Mouse (Mus musculus): ENCODE results near the gene Sec1. TPM values are rescaled to one million over a fixed set of nuclear protein-coding genes. Genes with fewer than 3 reads are reported as not detected.
A peak's percentile ranks its signal among the peaks of the same experiment; 100 is the strongest.

Gene Sec1
- total and polyA plus RNA-seq, 3 experiments: 0.16 to 0.25 (median 0.16) TPM

- Histone ChIP-seq H3K27ac (no peak overlapping the region; the same call in 1 of the 2 replicates), H3K4me3 (no peak overlapping the region), H3K9ac (ENCODE audit: low read depth, low read length) (no peak overlapping the region), H3K27me3 (ENCODE audit: control insufficient read depth, insufficient read depth, low read length) (no peaks in the 10 kb centered on the region), H3K4me1 (ENCODE audit: control insufficient read depth, insufficient read depth, low read length) (peaks cover 28% of the 10 kb centered on the region), H3K36me3 (ENCODE audit: control insufficient read depth, insufficient read depth, low read length) (peaks cover 9% of the 10 kb centered on the region), H3K79me2 (replicated peaks; ENCODE audit: control insufficient read depth, insufficient read depth, low read length) (no peaks in the 10 kb centered on the region)
- peak; percentile 84 to 90 for DNase-seq
- 46% methylated on average over 29 of the region's 29 CpGs for WGBS
- intact Hi-C loops (cut with DNase I): no loop called here
- TF ChIP-seq CTCF (IDR thresholded peaks at IDR 0.05) (no peak), POLR2A (IDR thresholded peaks at IDR 0.05; ENCODE audit: insufficient read depth, low read depth, low read length) (peak; percentile 66)
These were observed 55.4 kb downstream of the Sec1 start for GRCm38 (mm10) chr7:45638623-45639401.

- no peak for DNase-seq
- Histone ChIP-seq H3K27ac (no peak overlapping the region), H3K27me3 (ENCODE audit: control insufficient read depth, insufficient read depth, low read length) (no peaks in the 10 kb centered on the region), H3K9ac (ENCODE audit: low read depth, low read length) (no peak overlapping the region), H3K4me3 (no peak overlapping the region), H3K79me2 (replicated peaks; ENCODE audit: control insufficient read depth, insufficient read depth, low read length) (no peaks in the 10 kb centered on the region), H3K36me3 (ENCODE audit: control insufficient read depth, insufficient read depth, low read length) (peaks cover 16% of the 10 kb centered on the region), H3K4me1 (ENCODE audit: control insufficient read depth, insufficient read depth, low read length) (peaks cover 27% of the 10 kb centered on the region)
- no peak for TF ChIP-seq POLR2A (IDR thresholded peaks at IDR 0.05; ENCODE audit: insufficient read depth, low read depth, low read length)
- TF ChIP-seq CTCF (IDR thresholded peaks at IDR 0.05): no peak
- TF ChIP-seq EP300 (IDR thresholded peaks at IDR 0.05; ENCODE audit: insufficient read depth, low read depth, low read length): no peak
- WGBS: 85% methylated on average over 6 of the region's 6 CpGs
- intact Hi-C loops (cut with DNase I): no loop called here
These were observed 56.5 kb downstream of the Sec1 start for GRCm38 (mm10) chr7:45637710-45638109.

GRCm38 (mm10) chr7:45635711-45636688 is 58.2 kb downstream of the Sec1 start:
- H3K27ac ChIP-seq: peak overlapping the region; percentile 55
- peaks cover 20% of the 10 kb centered on the region for H3K4me1 ChIP-seq (ENCODE audit: control insufficient read depth, insufficient read depth, low read length)
- TF ChIP-seq CTCF (IDR thresholded peaks at IDR 0.05) (no peak), EP300 (IDR thresholded peaks at IDR 0.05; ENCODE audit: insufficient read depth, low read depth, low read length) (0 out of 2 replicates have a peak, but pooled peaks have one; percentile 11)
- peak; percentile 54 to 60 for DNase-seq
- no peak overlapping the region; the same call in 1 of the 2 replicates for H3K4me3 ChIP-seq
- 38% methylated on average over 15 of the region's 15 CpGs for WGBS
- no peaks in the 10 kb centered on the region for H3K27me3 ChIP-seq (ENCODE audit: control insufficient read depth, insufficient read depth, low read length)
- no peak overlapping the region for H3K9ac ChIP-seq (ENCODE audit: low read depth, low read length)
- H3K36me3 ChIP-seq (ENCODE audit: control insufficient read depth, insufficient read depth, low read length): peaks cover 19% of the 10 kb centered on the region
- intact Hi-C loops (cut with DNase I): no loop called here
- no peaks in the 10 kb centered on the region for H3K79me2 ChIP-seq (replicated peaks; ENCODE audit: control insufficient read depth, insufficient read depth, low read length)

- peaks cover 22% of the 10 kb centered on the region for H3K36me3 ChIP-seq (ENCODE audit: control insufficient read depth, insufficient read depth, low read length)
- no peak overlapping the region for H3K9ac ChIP-seq (ENCODE audit: low read depth, low read length)
- intact Hi-C loops (cut with DNase I): no loop called here
- H3K4me3 ChIP-seq: no peak overlapping the region
- 50% methylated on average over 11 of the region's 11 CpGs for WGBS
- DNase-seq: peak; percentile 33 to 45
- H3K79me2 ChIP-seq (replicated peaks; ENCODE audit: control insufficient read depth, insufficient read depth, low read length): no peaks in the 10 kb centered on the region
- H3K4me1 ChIP-seq (ENCODE audit: control insufficient read depth, insufficient read depth, low read length): peaks cover 15% of the 10 kb centered on the region
- H3K27me3 ChIP-seq (ENCODE audit: control insufficient read depth, insufficient read depth, low read length): no peaks in the 10 kb centered on the region
- TF ChIP-seq POLR2A (IDR thresholded peaks at IDR 0.05; ENCODE audit: insufficient read depth, low read depth, low read length) (peak; percentile 58; the same call in 1 of the 2 replicates), EP300 (IDR thresholded peaks at IDR 0.05; ENCODE audit: insufficient read depth, low read depth, low read length) (no peak)
- peak overlapping the region; percentile 55 for H3K27ac ChIP-seq
These were observed 59.1 kb downstream of the Sec1 start for GRCm38 (mm10) chr7:45634946-45635681.

GRCm38 (mm10) chr7:45632499-45632898 is 61.7 kb downstream of the Sec1 start:
- H3K4me1 ChIP-seq (ENCODE audit: control insufficient read depth, insufficient read depth, low read length): peaks cover 11% of the 10 kb centered on the region
- peak; percentile 61 for TF ChIP-seq CTCF (IDR thresholded peaks at IDR 0.05)
- no peak for TF ChIP-seq POLR2A (IDR thresholded peaks at IDR 0.05; ENCODE audit: insufficient read depth, low read depth, low read length)
- H3K79me2 ChIP-seq (replicated peaks; ENCODE audit: control insufficient read depth, insufficient read depth, low read length): no peaks in the 10 kb centered on the region; the same call in 1 of the 2 replicates
- peak overlapping the region; percentile 11; the same call in 1 of the 2 replicates for H3K9ac ChIP-seq (ENCODE audit: low read depth, low read length)
- peaks cover 24% of the 10 kb centered on the region for H3K36me3 ChIP-seq (ENCODE audit: control insufficient read depth, insufficient read depth, low read length)
- H3K4me3 ChIP-seq: 0 out of 2 replicates have a peak overlapping the region, but pooled peaks have one; percentile 2
- WGBS: 30% methylated on average over 34 of the region's 35 CpGs
- no peak overlapping the region for H3K27ac ChIP-seq
- H3K27me3 ChIP-seq (ENCODE audit: control insufficient read depth, insufficient read depth, low read length): no peaks in the 10 kb centered on the region
- peak; percentile 48 to 49 for DNase-seq
- intact Hi-C loops (cut with DNase I): no loop called here

Data from heart, adult 2 months (tissue).